Mouse (Mus musculus) neural tube, embryonic 13.5 days (tissue): ENCODE measurements at regions not wholly inside any gene's neighbourhood (a gene's known extent, or its start where the extent isn't known, plus 50 kb on each side); places are given as distances from the start of the nearest gene placed in this dataset.
A peak's percentile ranks its signal among the peaks of the same experiment; 100 is the strongest.

Source experiments
- ATAC-seq: fragments of 200-750 bp; cut with Nextera tagmentation; 2 replicates; pipeline ENCODE4 v1.8.0; 2017; ENCODE audit warnings: low read depth, mild to moderate bottlenecking, moderate TSS enrichment, moderate library complexity
- H3K27ac ChIP-seq: fragments of 300-500 bp; sonication (generic); replicated peaks from 2 replicates; pipeline ENCODE4 v1.5.1; 2015; ENCODE audit warnings: moderate library complexity, mild to moderate bottlenecking, inconsistent platforms
- H3K27me3 ChIP-seq: fragments of 300-500 bp; sonication (generic); 2 replicates; pipeline ENCODE4 v1.6.1; 2015; ENCODE audit warnings: mild to moderate bottlenecking, inconsistent platforms
- H3K36me3 ChIP-seq: fragments of 300-500 bp; sonication (generic); 2 replicates; pipeline ENCODE4 v1.6.1; 2015; ENCODE audit warnings: mild to moderate bottlenecking, inconsistent platforms
- H3K4me1 ChIP-seq: fragments of 300-500 bp; sonication (generic); replicated peaks from 2 replicates; pipeline ENCODE4 v1.6.1; 2015; ENCODE audit warnings: inconsistent platforms
- H3K4me2 ChIP-seq: fragments of 300-500 bp; sonication (generic); 2 replicates; pipeline ENCODE4 v1.6.1; 2015; ENCODE audit warnings: inconsistent platforms, mild to moderate bottlenecking, moderate library complexity
- H3K4me3 ChIP-seq: fragments of 300-500 bp; sonication (generic); 2 replicates; pipeline ENCODE4 v1.5.1; 2015; ENCODE audit warnings: mild to moderate bottlenecking, inconsistent platforms
- H3K9ac ChIP-seq: fragments of 300-500 bp; sonication (generic); 2 replicates; pipeline ENCODE4 v1.6.1; 2015; ENCODE audit warnings: moderate library complexity, mild to moderate bottlenecking, inconsistent platforms
- H3K9me3 ChIP-seq: fragments of 300-500 bp; sonication (generic); 2 replicates; pipeline ENCODE4 v1.6.1; 2016; ENCODE audit warnings: inconsistent platforms
- WGBS: fragments of 180-500 bp; shearing (Covaris S2); methylation state at CpG from one replicate; pipeline ENCODE4 v1.1.7; 2015; 5-methylcytosine and 5-hydroxymethylcytosine counted together

DNA sequence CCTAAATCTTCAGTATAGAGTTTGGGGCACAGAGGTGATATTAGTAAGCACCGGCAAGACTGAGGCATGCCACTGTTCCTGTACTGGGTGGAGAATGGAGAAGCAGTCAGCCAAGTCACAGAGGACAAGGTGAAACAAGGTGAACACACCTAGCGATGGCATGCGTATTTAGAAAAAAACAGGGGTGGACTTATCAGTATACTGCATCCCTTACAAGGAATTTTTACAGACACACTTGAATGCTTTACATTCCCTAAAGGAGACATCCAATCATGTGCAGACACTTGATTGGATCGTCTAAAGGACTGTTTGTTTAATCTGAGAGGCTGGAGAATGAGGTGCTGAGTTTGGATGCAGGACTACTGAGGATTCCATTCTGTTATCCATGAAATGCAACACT, 1893.4 kb upstream of the Lrrc6 start:
- Histone ChIP-seq H3K4me2 (no peak overlapping the region), H3K9me3 (no peaks in the 10 kb centered on the region), H3K9ac (no peak overlapping the region), H3K4me3 (no peak overlapping the region), H3K27ac (no peak overlapping the region), H3K4me1 (no peaks in the 10 kb centered on the region), H3K36me3 (no peaks in the 10 kb centered on the region), H3K27me3 (no peaks in the 10 kb centered on the region)
- 93% methylated on average over 4 of the region's 4 CpGs for WGBS
- ATAC-seq, result no peak

DNA sequence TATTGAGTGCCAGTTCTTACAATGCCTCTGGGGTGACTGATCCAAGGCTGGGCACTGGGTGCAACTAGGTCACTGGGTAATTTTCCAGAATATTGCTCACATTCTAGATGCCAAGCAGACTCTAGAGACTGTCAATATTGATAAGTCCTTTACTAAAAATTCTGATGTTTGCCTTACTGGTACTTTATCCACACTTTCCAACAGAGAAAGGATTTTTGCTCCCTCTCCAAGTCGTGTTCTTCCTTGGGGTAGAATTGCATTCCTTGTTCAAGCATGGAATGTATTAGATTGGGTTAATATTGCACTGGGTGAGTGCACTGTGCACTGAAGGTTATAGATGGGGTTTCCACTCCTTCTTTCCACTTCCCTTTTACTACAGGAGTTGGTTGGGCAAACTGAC, 1891.0 kb upstream of the Lrrc6 start:
- no peaks in the 10 kb centered on the region for H3K4me1 ChIP-seq
- ATAC-seq, result no peak
- no peak overlapping the region for H3K4me2 ChIP-seq
- no peak overlapping the region for H3K27ac ChIP-seq
- no peaks in the 10 kb centered on the region for H3K36me3 ChIP-seq
- no peak overlapping the region for H3K4me3 ChIP-seq
- no peaks in the 10 kb centered on the region for H3K9me3 ChIP-seq
- H3K27me3 ChIP-seq, result no peaks in the 10 kb centered on the region
- no peak overlapping the region for H3K9ac ChIP-seq
- WGBS, result 56% methylated on average over 1 of the region's 1 CpGs

DNA sequence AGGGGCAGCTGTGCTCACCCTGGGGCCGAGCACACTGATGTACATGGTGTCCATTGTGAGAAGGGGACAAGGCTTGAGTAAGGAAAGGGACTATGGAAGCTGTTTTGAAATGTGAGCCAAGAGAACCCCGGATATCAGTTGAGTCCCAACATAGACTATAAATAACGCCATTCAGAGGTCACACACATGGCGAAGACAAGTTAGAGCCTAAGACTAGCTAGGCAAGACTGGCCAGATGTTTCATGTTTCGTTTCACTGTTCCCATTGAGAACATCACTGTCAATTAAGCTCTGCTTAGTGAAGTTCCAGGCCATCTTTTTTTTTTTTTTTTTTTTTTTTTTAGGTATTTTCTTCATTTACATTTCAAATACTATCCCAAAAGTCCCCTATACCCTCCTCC, 1889.1 kb upstream of the Lrrc6 start:
- Histone ChIP-seq H3K4me2 (no peak overlapping the region), H3K9ac (no peak overlapping the region), H3K27me3 (no peaks in the 10 kb centered on the region), H3K27ac (no peak overlapping the region), H3K4me1 (no peaks in the 10 kb centered on the region), H3K4me3 (no peak overlapping the region), H3K9me3 (no peaks in the 10 kb centered on the region), H3K36me3 (no peaks in the 10 kb centered on the region)
- 81% methylated on average over 5 of the region's 5 CpGs for WGBS
- ATAC-seq, result no peak

DNA sequence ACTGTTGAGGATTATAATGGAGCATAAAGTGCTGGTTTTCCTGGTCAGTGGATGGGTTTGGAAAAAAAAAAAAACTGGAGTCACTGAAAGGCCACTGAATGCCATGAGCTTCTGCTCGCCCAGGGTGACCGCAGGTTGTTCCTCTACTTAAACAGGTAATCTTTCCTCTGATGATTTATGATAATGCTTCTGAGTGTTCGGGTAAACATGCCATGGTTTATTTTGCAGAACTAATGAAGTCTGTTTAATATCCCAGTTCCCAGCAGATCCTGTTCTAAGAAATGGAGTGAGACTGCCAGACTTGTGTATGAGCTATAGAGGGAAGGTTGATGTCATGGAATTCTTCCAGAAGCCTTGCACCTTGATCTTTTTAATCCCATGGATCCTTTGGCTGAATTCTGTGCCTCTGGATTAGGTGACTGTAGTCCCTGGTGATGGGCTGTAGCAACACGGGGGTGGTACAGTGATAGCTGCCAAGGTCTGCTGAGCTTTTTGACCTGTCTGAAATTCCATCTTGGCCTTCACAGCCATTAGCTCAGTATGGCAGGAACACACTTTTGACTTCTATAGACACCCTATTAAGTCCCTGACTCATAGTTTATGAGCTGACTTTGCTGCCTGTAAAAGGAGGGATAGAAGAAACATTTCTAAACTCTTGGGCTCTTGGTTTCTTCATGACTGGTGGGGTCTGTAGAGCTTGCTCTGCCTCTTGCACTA, 1886.8 kb upstream of the Lrrc6 start:
- no peaks in the 10 kb centered on the region for H3K9me3 ChIP-seq
- H3K4me1 ChIP-seq, result no peaks in the 10 kb centered on the region
- H3K4me3 ChIP-seq, result no peak overlapping the region
- no peaks in the 10 kb centered on the region for H3K27me3 ChIP-seq
- no peak overlapping the region for H3K4me2 ChIP-seq
- ATAC-seq, result no peak
- H3K27ac ChIP-seq, result no peak overlapping the region
- no peak overlapping the region for H3K9ac ChIP-seq
- WGBS, result 83% methylated on average over 4 of the region's 4 CpGs
- H3K36me3 ChIP-seq, result no peaks in the 10 kb centered on the region

DNA sequence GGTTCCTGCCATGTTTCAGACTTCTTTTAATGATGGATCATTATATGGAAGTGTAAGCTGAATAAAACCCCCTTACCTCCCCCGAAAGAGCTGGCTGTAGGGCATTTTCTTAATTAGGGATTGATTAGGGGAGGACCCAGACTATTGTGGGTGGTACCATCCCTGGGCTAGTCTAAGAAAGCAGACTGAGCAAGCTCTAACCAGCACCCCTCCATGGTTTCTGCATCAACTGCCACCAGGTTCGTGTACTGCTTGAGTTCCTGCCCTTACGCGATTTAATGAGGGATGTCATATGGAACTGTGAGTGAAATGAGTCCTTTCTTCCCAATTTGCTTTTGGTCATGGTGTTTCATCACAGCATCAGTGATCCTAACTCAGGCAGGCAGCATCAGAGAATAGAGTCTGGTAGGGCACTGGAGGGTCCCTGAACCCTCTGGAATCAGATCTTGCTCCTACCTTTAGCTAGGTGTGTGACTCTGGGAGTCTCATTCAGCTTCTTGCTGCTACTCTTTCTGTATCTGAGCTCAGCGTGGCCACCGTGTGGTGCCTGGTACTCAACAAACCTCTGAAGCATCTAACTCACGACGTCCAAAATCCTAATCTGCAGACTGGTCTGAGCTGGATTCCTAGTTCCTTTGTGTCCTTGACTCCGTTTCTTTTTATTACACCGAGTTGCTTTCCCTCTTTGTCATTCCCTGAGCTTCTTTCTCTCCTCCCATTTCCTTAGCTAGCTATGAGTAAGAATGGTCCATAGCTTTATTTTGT, 1884.0 kb upstream of the Lrrc6 start:
- Histone ChIP-seq H3K4me3 (no peak overlapping the region), H3K4me1 (no peaks in the 10 kb centered on the region), H3K4me2 (no peak overlapping the region), H3K9me3 (no peaks in the 10 kb centered on the region), H3K27me3 (no peaks in the 10 kb centered on the region), H3K9ac (no peak overlapping the region), H3K27ac (no peak overlapping the region), H3K36me3 (no peaks in the 10 kb centered on the region)
- 62% methylated on average over 10 of the region's 10 CpGs for WGBS
- ATAC-seq, result no peak

DNA sequence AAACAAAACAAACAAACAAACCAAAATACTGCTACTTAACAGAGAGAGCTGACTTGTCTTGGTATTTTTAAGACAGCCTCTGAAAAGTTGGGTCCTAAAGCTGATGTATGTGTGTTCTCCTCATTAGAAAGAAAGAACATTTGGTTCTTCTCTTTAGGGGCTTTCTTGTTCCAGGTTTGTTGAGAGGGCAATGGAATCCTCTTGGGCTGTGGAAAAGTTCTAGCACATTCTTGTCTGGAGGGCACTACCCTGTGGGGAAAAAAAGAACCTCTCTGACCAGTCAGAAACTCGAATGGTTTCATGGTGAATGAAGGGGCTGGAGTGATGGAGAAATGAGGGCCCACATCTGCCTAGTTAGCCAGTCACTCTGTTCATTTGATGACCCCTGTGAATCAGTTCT, 1874.5 kb upstream of the Lrrc6 start:
- Histone ChIP-seq H3K9me3 (no peaks in the 10 kb centered on the region), H3K36me3 (no peaks in the 10 kb centered on the region), H3K4me3 (no peak overlapping the region), H3K4me1 (peaks cover 6% of the 10 kb centered on the region), H3K9ac (no peak overlapping the region), H3K27me3 (no peaks in the 10 kb centered on the region), H3K27ac (no peak overlapping the region), H3K4me2 (no peak overlapping the region)
- WGBS, result 47% methylated on average over 1 of the region's 1 CpGs
- ATAC-seq, result no peak

DNA sequence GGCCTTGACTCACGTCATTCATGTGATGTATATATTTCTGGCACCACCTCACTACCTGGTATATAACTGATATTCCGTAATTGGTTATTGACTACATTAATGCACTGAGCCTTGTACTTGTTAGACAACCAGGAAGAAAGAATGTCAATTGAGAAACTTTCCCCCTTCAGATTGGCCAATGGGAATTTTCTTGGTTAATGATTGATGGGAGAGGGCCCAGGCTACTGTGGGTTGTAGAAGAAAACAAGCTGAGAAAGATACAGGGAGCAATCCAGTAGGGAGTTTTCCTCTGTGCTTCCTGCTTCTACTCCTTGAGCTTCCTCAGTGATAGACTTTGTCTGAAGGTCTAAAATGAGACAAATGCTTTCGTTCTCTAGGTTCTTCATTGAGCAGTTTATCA, 1866.1 kb upstream of the Lrrc6 start:
- no peaks in the 10 kb centered on the region for H3K36me3 ChIP-seq
- no peak overlapping the region for H3K27ac ChIP-seq
- H3K9ac ChIP-seq, result no peak overlapping the region
- ATAC-seq, result no peak
- no peaks in the 10 kb centered on the region for H3K9me3 ChIP-seq
- peaks cover 11% of the 10 kb centered on the region for H3K4me1 ChIP-seq
- WGBS, result 79% methylated on average over 3 of the region's 3 CpGs
- no peaks in the 10 kb centered on the region for H3K27me3 ChIP-seq
- no peak overlapping the region for H3K4me3 ChIP-seq
- no peak overlapping the region for H3K4me2 ChIP-seq

DNA sequence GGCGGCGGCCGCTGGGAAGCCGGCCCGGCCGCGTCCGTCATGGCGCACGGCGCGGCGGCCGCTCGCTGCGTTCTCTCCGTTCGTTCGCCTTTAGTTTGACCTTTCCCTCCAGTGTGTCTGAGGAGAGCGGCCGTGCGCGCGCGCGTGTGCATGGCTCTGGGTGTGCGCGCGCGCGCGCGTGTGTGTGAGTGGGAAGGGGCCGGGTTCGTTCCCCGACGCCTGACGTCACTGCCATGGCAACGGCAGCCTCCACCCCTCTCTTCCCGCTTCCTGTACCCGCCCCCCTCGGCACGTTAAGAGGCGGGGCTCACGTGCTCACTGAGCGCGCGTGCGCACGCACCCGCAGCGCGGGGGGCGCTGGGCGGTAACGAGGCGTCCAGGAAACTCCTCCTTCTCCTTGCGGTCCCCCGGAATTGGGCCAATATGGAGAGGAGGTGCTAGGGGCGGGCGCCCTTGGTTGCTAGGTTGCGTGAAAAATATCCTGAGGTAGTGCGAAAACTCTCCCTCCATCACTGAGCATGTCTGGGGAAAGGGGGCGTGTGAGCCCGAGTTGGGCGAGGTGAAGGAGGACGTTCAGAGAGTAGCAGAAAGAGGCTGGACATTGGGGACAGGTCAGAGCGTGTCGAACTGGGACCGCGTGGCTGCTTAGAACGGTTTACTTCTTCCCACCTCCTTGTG, 1862.5 kb upstream of the Lrrc6 start:
- no peaks in the 10 kb centered on the region for H3K27me3 ChIP-seq
- under 1% methylated on average over 69 of the region's 72 CpGs for WGBS
- H3K36me3 ChIP-seq, result no peaks in the 10 kb centered on the region
- peak overlapping the region; percentile 62 for H3K4me2 ChIP-seq
- peak overlapping the region; percentile 91 for H3K4me3 ChIP-seq
- ATAC-seq, result peak; percentile 97
- peak overlapping the region; percentile 93 for H3K27ac ChIP-seq
- H3K9me3 ChIP-seq, result no peaks in the 10 kb centered on the region
- peaks cover 34% of the 10 kb centered on the region for H3K4me1 ChIP-seq
- peak overlapping the region; percentile 89 for H3K9ac ChIP-seq

DNA sequence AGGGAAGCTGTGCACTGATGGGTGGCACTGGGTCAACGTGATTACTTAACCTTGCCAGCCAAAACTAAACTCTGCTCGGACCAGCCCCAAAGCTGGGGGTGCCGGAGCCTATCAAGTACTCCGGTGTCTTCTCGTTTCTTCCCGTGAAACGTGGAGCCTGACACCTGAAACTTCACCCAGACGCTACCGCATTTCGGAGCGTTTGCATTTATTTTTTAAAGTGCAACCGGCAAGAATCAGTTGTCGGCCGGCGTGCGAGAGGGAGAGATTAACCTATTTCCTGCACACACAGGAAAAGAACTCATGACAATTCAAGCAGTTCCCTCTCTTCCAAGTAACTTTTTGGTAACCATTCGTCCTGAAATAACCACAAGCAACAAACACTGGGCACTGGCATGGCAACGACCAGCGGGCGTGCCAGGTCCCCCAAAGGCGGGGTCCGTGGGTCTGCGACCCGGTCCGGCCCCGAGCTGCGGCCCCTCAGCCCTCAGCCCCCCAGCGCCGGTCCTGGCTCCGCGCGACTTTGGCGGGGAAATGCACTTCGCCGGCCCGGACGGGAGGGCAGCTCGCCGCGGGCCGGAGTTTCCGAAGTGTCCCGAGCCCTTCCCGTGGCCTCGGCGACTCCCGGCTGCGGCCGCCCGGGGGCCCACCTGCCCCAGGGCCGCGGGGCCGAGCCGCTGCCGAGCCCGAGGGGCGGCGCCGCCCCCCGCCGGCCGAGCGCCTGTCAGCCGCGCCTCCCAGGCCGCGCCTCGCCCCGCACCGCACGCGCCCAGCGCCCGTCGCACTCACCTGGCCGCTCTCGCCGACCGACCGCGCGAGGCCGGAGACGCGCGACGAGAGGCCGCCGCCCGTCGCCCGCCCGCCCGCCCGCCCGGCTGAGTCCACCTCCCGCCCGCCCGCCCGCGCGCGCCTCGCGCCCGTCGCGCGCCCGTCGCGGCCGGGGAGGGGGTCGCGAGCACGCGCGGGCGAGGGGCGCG, 1861.7 kb upstream of the Lrrc6 start:
- H3K4me1 ChIP-seq, result peaks cover 34% of the 10 kb centered on the region
- no peaks in the 10 kb centered on the region for H3K9me3 ChIP-seq
- peak overlapping the region; percentile 89 for H3K9ac ChIP-seq
- H3K27ac ChIP-seq, result peak overlapping the region; percentile 93
- ATAC-seq, result peak; percentile 62
- no peaks in the 10 kb centered on the region for H3K27me3 ChIP-seq
- peak overlapping the region; percentile 94 for H3K4me2 ChIP-seq
- H3K4me3 ChIP-seq, result peak overlapping the region; percentile 91
- WGBS, result under 1% methylated on average over 67 of the region's 121 CpGs
- no peaks in the 10 kb centered on the region for H3K36me3 ChIP-seq

DNA sequence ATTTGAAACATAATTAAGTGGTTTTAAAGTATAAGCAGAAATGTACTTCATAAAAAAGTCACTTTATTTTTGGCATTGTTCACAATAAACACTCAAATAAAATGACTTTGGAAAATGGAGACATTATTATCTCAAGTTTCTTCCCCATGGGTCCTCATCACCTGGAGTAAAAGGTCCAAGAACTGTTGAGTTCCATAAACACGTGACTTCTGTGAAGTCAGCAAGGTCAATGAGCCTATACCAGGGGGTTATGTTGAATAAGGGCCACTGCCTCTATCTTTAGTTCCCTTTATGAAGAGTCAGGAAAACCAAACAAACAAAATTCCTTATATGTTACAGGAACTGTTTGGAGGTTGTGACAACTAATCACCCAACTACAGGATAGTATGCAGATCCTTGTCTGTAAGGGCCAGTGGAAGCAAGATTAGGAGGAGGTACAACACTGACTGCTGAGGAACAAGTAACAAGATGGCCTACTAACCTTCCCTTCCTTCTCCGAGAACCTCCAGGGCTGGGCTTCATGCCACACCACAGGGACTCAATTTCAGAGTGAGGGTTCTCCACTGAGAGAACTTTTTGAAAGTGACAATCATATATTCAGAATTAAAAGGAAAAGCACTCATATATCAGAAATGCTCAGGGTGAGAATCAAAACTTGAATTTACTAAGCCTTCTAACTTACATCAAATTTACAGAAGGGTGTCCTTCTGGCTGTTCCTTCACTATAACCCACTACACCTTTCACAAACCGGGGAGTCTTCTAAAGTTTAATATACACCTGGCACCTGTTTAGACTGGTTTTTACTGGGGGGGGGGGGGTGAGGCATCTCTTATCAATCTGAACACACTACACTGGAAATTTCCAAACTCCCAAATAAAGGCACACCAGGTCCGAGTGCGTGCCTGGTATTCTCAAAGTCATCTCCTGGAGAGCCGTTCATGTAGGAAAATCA, 1860.5 kb upstream of the Lrrc6 start:
- H3K4me3 ChIP-seq, result peak overlapping the region; percentile 91
- H3K4me1 ChIP-seq, result peaks cover 34% of the 10 kb centered on the region
- no peaks in the 10 kb centered on the region for H3K9me3 ChIP-seq
- H3K27ac ChIP-seq, result no peak overlapping the region
- peak overlapping the region; percentile 94 for H3K4me2 ChIP-seq
- H3K36me3 ChIP-seq, result no peaks in the 10 kb centered on the region
- H3K9ac ChIP-seq, result peak overlapping the region; percentile 89
- no peak for ATAC-seq
- WGBS, result 52% methylated on average over 6 of the region's 6 CpGs
- H3K27me3 ChIP-seq, result no peaks in the 10 kb centered on the region

DNA sequence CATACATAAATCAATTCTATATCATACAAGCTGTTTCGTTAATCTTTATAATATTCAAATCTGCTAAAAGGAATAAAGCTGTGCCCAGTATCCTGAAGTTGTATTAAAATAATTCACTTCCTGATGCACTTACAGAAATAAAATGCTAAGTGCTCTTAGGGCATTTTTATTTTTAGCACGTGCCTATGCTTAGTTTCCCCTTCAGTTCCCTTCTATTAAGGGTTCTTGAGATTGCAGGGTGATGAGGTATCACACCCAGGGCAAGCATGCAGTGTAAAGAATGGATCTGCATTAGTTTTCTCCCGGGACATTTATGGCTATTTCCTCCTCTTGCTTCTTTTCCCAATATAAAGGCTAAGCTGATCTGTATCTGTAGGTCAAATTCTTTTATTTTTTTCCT, 1858.8 kb upstream of the Lrrc6 start:
- Histone ChIP-seq H3K4me2 (no peak overlapping the region), H3K36me3 (no peaks in the 10 kb centered on the region), H3K4me3 (no peak overlapping the region), H3K27ac (no peak overlapping the region), H3K27me3 (no peaks in the 10 kb centered on the region), H3K9ac (no peak overlapping the region), H3K4me1 (peaks cover 34% of the 10 kb centered on the region), H3K9me3 (no peaks in the 10 kb centered on the region)
- ATAC-seq, result no peak
- WGBS, result 75% methylated on average over 3 of the region's 3 CpGs
